Mouse (Mus musculus): ENCODE measurements around the gene Alpi. TPM values are rescaled to one million over a fixed set of nuclear protein-coding genes. Genes with fewer than 3 reads are reported as not detected.

The Alpi gene
- total and polyA plus RNA-seq, 2 experiments = 0.05 TPM; not detected in 1

DNA sequence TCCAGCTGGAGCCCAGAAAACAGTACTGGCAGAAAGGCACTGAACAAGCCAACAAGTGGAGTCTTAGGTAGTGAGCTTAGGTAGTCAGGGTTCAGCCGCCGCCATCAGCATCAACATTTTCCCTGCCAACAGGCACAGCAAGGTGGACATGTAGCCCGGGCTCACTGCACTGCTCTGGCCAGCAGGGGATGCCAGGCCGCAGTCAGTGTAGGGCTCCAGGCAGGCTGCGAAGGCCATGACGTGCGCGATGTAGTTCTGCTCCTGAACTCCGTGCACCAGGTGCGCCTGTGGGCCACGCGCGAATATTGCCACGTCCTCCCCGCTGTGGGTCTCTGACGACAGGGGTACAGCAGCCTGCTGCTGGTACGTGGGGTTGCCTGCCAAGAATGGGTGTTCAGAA is 14.4 kb downstream of the Alpi start:
- TF ChIP-seq POLR2A (IDR thresholded peaks at IDR 0.05; ENCODE audit: extremely low read depth, insufficient read depth, low read length) (no peak), CTCF (IDR thresholded peaks at IDR 0.05; ENCODE audit: low read depth, low read length) (no peak)

GRCm38 (mm10) chr1:87086196-87086595 is 15.2 kb downstream of the Alpi start:
- 49% methylated on average over 4 of the region's 4 CpGs for WGBS
- H3K27me3 ChIP-seq (ENCODE audit: control insufficient read depth, insufficient read depth, low read length) = no peaks in the 10 kb centered on the region
- TF ChIP-seq CTCF (IDR thresholded peaks at IDR 0.05; ENCODE audit: low read depth, low read length) = no peak
- H3K4me3 ChIP-seq (ENCODE audit: insufficient read depth, low read depth, low read length) = no peak overlapping the region
- H3K79me2 ChIP-seq (ENCODE audit: control insufficient read depth, insufficient read depth, low read length) = no peaks in the 10 kb centered on the region
- H3K27ac ChIP-seq (replicated peaks; ENCODE audit: insufficient read depth, low read depth, low read length) = no peak overlapping the region
- H3K36me3 ChIP-seq (ENCODE audit: control insufficient read depth, insufficient read depth, low read length) = no peaks in the 10 kb centered on the region
- H3K4me1 ChIP-seq (ENCODE audit: control insufficient read depth, insufficient read depth, low read length) = no peaks in the 10 kb centered on the region
- DNase-seq (ENCODE audit: extremely low read depth, low read depth, low spot score) = peak; percentile 25
- no peak overlapping the region for H3K9ac ChIP-seq (ENCODE audit: low read depth, low read length)

More for the DNA sequence above, 14.4 kb downstream of the Alpi start:
- no peaks in the 10 kb centered on the region for H3K36me3 ChIP-seq (ENCODE audit: control insufficient read depth, insufficient read depth, low read length)
- no peaks in the 10 kb centered on the region for H3K27me3 ChIP-seq (ENCODE audit: control insufficient read depth, insufficient read depth, low read length)
- WGBS = 66% methylated on average over 17 of the region's 17 CpGs
- H3K4me1 ChIP-seq (ENCODE audit: control insufficient read depth, insufficient read depth, low read length) = no peaks in the 10 kb centered on the region
- no peak overlapping the region for H3K27ac ChIP-seq (replicated peaks; ENCODE audit: insufficient read depth, low read depth, low read length)
- no peaks in the 10 kb centered on the region for H3K79me2 ChIP-seq (ENCODE audit: control insufficient read depth, insufficient read depth, low read length)
- DNase-seq (ENCODE audit: extremely low read depth, low read depth, low spot score) = no peak
- H3K9ac ChIP-seq (ENCODE audit: low read depth, low read length) = no peak overlapping the region
- H3K4me3 ChIP-seq (ENCODE audit: insufficient read depth, low read depth, low read length) = no peak overlapping the region

DNA sequence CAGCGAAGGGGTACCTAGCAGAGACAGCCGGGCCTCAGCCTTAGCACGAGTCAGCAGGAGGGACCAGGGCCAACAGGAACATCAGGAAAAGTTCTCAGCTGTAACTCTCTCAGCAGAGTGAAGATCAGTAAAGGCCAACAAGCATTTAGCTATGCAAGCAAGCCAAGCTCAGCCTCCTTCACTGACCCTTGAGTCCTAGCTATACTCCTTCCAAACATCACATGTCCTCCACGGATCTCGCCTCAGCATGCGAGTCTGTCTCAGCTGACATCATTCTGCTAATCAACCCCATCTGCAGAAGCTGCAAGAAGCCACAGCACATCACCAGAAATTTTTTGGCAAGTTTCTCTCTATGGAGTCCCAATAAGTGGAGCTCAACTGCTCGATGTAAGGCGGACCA is 27.6 kb downstream of the Alpi start:
- no peak for DNase-seq (ENCODE audit: extremely low read depth, low read depth, low spot score)
- Histone ChIP-seq H3K4me3 (ENCODE audit: insufficient read depth, low read depth, low read length) (no peak overlapping the region), H3K27ac (replicated peaks; ENCODE audit: insufficient read depth, low read depth, low read length) (no peak overlapping the region), H3K4me1 (ENCODE audit: control insufficient read depth, insufficient read depth, low read length) (no peaks in the 10 kb centered on the region), H3K27me3 (ENCODE audit: control insufficient read depth, insufficient read depth, low read length) (no peaks in the 10 kb centered on the region), H3K9ac (ENCODE audit: low read depth, low read length) (no peak overlapping the region), H3K79me2 (ENCODE audit: control insufficient read depth, insufficient read depth, low read length) (no peaks in the 10 kb centered on the region), H3K36me3 (ENCODE audit: control insufficient read depth, insufficient read depth, low read length) (no peaks in the 10 kb centered on the region)
- WGBS = 92% methylated on average over 8 of the region's 8 CpGs
- no peak for TF ChIP-seq CTCF (IDR thresholded peaks at IDR 0.05; ENCODE audit: low read depth, low read length)
- no peak for TF ChIP-seq POLR2A (IDR thresholded peaks at IDR 0.05; ENCODE audit: extremely low read depth, insufficient read depth, low read length)

- Histone ChIP-seq H3K4me3 (ENCODE audit: insufficient read depth, low read depth, low read length) (no peak overlapping the region), H3K79me2 (ENCODE audit: control insufficient read depth, insufficient read depth, low read length) (no peaks in the 10 kb centered on the region), H3K27ac (replicated peaks; ENCODE audit: insufficient read depth, low read depth, low read length) (no peak overlapping the region), H3K9ac (ENCODE audit: low read depth, low read length) (no peak overlapping the region), H3K4me1 (ENCODE audit: control insufficient read depth, insufficient read depth, low read length) (no peaks in the 10 kb centered on the region), H3K36me3 (ENCODE audit: control insufficient read depth, insufficient read depth, low read length) (no peaks in the 10 kb centered on the region), H3K27me3 (ENCODE audit: control insufficient read depth, insufficient read depth, low read length) (no peaks in the 10 kb centered on the region)
- 55% methylated on average over 16 of the region's 16 CpGs for WGBS
- TF ChIP-seq POLR2A (IDR thresholded peaks at IDR 0.05; ENCODE audit: extremely low read depth, insufficient read depth, low read length) (no peak), CTCF (IDR thresholded peaks at IDR 0.05; ENCODE audit: low read depth, low read length) (peak; percentile 75)
- peak; percentile 6 for DNase-seq (ENCODE audit: extremely low read depth, low read depth, low spot score)
These were observed 30.7 kb downstream of the Alpi start for GRCm38 (mm10) chr1:87070720-87071119.

DNA sequence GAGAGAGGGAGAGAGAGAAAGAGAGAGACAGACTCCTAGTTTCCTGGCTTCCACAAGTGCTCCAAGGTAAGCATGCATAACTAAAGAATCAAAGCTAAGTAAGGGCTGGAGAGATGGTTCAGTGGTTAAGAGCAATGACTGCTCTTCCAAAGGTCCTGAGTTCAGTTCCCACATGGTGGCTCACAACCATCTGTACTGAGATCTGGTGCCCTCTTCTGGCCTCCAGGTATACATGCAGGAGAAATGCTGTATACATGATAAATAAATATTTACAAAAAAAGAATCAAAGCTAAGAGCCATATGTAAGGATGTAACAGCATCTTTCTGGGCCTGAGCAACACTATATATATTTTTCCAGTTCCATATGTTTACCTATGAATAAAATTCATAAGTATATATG is 40.5 kb downstream of the Alpi start:
- no peaks in the 10 kb centered on the region for H3K36me3 ChIP-seq (ENCODE audit: control insufficient read depth, insufficient read depth, low read length)
- no peaks in the 10 kb centered on the region for H3K27me3 ChIP-seq (ENCODE audit: control insufficient read depth, insufficient read depth, low read length)
- H3K9ac ChIP-seq (ENCODE audit: low read depth, low read length) = no peak overlapping the region
- no peaks in the 10 kb centered on the region for H3K4me1 ChIP-seq (ENCODE audit: control insufficient read depth, insufficient read depth, low read length)
- no peak overlapping the region for H3K27ac ChIP-seq (replicated peaks; ENCODE audit: insufficient read depth, low read depth, low read length)
- DNase-seq (ENCODE audit: extremely low read depth, low read depth, low spot score) = no peak
- no peak overlapping the region for H3K4me3 ChIP-seq (ENCODE audit: insufficient read depth, low read depth, low read length)
- TF ChIP-seq POLR2A (IDR thresholded peaks at IDR 0.05; ENCODE audit: extremely low read depth, insufficient read depth, low read length) = no peak
- no peak for TF ChIP-seq CTCF (IDR thresholded peaks at IDR 0.05; ENCODE audit: low read depth, low read length)
- H3K79me2 ChIP-seq (ENCODE audit: control insufficient read depth, insufficient read depth, low read length) = no peaks in the 10 kb centered on the region

GRCm38 (mm10) chr1:87059042-87059665 is 42.3 kb downstream of the Alpi start:
- H3K36me3 ChIP-seq (ENCODE audit: control insufficient read depth, insufficient read depth, low read length) = no peaks in the 10 kb centered on the region
- no peak for DNase-seq (ENCODE audit: extremely low read depth, low read depth, low spot score)
- H3K79me2 ChIP-seq (ENCODE audit: control insufficient read depth, insufficient read depth, low read length) = no peaks in the 10 kb centered on the region

More at GRCm38 (mm10) chr1:87059042-87059665, 42.3 kb downstream of the Alpi start:
- H3K4me3 ChIP-seq (ENCODE audit: insufficient read depth, low read depth, low read length) = no peak overlapping the region
- no peak overlapping the region for H3K9ac ChIP-seq (ENCODE audit: low read depth, low read length)
- H3K27ac ChIP-seq (replicated peaks; ENCODE audit: insufficient read depth, low read depth, low read length) = no peak overlapping the region
- H3K4me1 ChIP-seq (ENCODE audit: control insufficient read depth, insufficient read depth, low read length) = no peaks in the 10 kb centered on the region
- TF ChIP-seq CTCF (IDR thresholded peaks at IDR 0.05; ENCODE audit: low read depth, low read length) (no peak), POLR2A (IDR thresholded peaks at IDR 0.05; ENCODE audit: extremely low read depth, insufficient read depth, low read length) (no peak)
- H3K27me3 ChIP-seq (ENCODE audit: control insufficient read depth, insufficient read depth, low read length) = no peaks in the 10 kb centered on the region
- WGBS = 76% methylated on average over 8 of the region's 8 CpGs
